Mouse (Mus musculus): ENCODE results near the gene Ets1.

Ets1 gene

DNA sequence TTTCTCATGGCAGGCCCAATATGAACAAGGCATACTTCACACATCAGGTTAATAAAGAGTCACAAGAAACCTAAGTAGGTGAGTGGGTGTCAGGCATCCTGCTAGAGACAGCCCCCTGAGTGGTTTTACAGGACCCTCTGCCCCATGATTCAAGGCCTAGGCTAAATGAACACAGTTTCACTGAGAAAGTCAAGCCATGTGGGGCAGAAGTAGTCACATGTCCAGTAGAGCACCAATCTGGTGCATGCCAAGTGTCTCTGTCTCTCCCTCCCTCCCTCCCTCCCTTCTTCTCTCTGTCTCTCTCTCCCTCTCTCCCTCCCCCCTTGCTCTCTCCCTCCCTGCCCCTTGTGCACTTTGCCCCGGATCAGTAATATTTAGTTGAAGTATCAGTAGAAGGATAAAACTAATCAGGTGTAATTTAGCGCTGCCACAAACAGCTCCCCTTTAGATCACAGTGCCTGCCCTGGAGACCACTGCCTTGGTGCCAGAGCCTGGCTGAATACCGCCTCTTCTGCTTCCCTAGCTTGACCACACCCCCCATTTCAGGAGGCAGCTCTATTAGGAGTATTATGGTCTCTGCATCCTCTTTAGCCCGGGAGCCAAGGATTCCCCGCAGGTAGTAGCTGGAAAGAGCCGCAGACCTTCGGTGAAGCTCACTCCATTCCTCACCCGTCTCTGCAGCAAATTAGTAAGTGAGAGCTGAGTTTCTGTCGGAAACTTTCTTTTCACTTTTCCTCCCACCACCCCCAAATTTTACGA, at the start of gene Ets1:
TSS of gene Ets1 (plus strand) at position 595 of the 759 bp plus-strand sequence.
- DNase-seq (ENCODE audit: low spot score): no peak

DNA sequence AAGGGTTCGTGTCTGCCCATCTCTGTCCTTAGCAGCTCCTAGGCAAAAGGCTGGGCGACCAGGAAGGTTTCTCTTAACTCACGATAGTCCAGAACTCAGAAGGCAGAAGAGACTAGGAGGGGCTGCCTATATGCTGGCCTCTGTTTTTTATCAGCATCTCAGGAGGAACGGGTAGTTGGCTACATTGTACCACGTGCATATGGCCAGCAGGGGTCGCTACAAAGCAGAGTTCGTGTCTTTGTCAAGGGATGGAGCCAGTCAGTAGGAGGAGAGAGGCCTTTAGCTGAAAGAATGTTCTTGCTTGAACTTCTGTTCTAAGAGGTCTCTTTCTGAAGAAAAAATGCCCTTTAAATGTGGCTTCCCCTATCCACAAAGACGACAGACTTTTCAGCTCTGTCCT, 46.1 kb upstream of the Ets1 start:
- peak; percentile 41 for DNase-seq (ENCODE audit: low spot score)

DNA sequence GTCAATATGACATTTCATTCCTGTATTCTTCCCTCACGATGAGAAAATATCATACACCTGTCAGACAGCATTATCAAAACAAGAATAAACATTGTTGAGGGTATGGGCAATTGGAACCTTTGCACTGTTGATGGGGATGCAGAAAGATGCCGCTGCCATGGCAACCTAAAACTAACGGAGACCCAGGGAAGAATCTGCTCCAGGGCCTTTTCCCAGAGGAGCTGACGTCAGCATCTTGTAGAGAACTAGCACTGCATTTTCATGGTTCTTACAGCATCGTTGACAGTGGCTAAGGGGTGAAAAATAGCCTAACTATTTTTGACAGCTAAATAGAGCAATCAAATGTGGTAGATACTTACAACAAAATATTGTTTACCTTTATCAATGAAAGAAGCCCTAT, 45.5 kb upstream of the Ets1 start:
- DNase-seq (ENCODE audit: low spot score): no peak

DNA sequence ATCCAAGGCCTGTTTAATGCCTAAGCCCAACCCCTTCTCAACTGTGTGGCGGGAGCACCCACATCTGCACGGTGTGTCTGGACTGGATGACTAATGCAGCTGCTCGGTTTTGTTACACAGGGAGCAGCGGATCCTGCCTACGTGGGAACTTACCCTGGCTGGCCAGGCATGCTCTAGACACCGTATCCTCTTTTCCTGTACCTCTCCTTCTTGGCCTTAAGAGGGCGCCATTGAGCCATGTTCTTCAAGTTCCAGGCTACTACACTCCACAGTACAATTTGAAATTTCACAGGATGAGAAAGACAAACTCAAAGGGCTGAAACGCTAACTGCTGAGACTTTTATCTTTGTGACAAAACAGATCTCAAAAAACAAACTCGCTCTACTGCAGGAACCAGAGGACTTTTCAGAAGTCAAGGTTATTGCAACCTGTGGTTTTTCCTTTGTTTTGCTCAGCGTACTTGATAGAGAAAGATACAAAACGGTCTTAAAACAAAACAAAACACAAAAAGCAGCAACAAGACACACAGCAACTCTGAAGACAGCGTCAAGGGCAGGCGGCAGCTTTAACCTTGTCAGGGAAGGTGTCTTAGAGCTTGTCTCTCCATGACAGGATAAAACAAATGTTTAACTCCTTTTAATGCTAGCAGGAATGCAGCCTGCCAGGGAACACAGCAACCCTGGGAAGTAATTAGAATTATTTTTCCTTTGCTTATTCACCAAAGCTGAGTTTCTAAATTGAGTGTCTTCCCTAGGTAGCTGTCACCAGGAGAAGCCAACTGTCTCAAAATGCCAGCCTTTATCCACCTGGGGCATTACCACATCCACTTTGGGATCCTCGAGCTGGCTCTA, 44.1 kb upstream of the Ets1 start:
- DNase-seq (ENCODE audit: low spot score): peak; percentile 45

DNA sequence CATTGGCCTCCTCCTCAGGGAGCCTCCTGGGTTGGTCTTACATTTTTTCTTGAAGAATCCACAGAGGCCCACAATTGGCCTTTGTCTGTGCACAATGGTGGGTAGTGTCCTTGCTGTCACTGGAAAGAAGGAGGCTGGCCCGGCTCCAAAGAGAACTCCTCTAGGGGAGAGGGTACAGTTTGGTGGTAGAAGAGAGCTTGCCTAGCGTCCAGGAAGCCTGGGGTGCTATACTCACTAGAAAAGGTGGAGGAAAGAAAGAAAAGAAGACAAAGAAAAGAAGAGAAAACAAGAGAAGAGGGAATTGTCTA, 43.5 kb upstream of the Ets1 start:
- no peak for DNase-seq (ENCODE audit: low spot score)

DNA sequence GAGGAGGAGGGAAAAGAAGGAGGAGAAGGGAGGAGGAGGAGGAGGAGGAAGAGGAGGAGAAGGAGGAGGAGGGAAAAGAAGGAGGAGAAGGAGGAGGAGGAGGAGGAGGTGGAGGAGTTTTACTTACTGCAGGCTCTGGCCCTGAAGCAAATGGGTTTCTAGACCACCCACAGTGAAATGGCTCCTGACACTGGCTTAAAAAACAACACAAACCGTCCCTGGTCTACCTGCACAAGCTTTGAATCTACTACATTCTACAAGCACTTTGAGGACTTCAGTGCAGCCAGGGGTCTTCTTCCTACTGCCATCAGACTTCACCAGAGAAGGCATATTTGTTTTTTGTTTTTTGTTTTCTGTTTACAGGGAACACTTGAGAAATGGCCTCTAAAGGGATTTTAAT, 42.2 kb upstream of the Ets1 start:
- DNase-seq (ENCODE audit: low spot score): no peak

DNA sequence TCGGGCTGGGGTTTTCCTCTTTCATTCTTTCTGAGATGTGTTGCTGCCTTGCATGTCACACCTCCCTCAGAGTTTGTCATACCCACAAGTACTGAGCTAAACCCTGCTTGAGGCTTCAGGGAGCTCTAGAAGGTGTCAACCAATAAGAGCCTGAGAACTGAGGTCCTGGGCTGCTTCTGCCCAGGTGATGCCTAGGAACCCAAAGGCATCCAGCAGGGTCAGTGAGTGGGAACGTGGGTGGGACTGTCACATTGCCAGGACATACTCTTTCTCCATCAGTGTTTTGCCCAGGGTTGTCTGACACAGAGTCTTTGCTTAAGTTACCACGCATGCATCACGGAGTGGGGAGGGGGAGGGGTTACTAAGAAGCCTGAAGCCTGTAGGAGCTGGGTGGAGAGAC, 41.7 kb upstream of the Ets1 start:
- DNase-seq (ENCODE audit: low spot score): no peak

DNA sequence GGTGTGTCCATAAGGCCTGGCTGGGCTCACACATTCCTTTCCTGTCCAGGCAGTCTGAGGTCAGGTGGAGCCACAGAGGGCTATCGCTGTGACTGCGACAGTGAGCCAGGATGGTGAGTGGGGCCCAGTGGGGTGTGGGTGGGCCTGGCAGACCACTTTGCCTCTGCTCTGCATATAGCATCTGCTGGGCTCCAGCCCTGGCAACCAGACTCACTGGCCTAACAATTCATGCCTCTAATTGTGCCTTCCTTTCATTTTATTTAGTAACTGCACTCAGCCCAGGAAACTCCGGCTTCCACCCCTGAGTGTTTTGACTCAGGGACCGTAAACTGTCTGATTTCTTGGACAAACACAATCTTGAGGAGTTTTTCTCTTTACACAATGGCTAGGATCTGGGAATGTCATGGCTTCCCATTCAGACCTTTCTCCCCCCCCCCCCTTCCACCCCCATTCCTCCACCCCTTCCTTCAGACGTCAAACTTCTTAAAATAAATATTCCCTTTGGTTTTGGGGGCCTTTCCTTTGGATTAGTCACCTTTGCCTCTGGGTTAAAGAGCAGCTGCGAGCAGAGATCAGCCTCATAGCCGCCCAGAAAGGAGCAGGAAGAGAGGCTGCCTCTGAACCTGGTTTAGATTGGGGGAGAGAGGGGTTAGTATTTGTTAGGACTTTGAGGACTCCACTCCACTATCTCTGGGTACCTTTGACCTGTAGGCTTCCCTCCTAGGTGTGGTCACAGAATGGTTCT, 40.8 kb upstream of the Ets1 start:
- no peak for DNase-seq (ENCODE audit: low spot score)

DNA sequence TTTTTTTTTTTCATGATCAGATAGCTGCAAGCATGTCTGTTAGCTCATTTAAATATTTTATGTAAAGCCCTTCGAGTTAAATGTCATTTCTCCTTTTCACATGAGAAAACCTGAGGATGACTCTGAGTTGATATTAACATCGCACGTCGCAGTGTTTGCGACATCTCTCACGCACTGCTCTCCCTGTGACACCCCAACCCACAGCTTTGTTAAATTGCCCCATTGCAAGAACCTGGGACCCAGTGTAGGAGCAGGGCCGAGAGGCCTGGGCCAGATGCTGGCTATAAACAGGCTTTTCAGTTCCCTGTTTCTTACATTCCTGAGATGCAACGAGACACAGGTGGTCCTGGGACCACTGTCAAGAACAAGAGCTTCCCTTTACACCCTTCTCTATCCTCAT, 39.7 kb upstream of the Ets1 start:
- no peak for DNase-seq (ENCODE audit: low spot score)

DNA sequence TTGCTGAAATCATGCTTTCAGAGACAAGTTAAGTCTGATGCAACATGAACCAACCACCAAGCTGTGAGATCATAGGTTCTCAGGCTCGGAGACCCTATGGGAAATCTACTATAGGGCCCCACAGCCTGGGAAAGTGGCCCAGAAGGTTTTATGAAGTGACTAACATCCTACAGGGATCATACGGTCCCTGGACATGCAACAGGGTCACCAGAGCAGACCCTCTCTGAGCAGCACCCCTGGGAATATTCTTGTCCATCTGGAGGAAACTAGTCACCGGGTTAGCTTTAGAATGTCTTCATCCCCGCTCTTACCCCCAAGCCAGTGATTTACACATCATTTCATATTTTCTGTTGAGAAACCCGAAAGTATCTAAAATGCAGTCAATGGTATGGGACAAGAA, 34.1 kb upstream of the Ets1 start:
- no peak for DNase-seq (ENCODE audit: low spot score)

DNA sequence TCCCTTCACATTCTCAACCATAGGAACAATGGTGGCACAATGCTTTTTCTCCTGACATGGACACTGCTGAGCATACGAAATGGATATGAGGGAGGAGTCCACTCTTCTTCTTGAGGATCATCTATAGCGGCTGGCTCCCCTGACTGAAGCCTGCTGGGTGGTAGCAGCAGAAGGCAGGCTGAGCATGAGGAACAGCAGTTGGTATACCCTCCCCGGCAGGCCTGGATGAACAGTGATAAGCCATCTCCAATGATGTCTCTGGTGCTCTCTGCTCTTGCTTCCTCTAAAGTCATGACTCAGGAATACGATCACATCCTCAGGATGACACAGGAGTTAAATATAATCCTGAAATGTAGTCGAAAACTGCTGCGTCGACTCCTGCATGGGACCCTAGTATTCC, 32.9 kb upstream of the Ets1 start:
- no peak for DNase-seq (ENCODE audit: low spot score)

DNA sequence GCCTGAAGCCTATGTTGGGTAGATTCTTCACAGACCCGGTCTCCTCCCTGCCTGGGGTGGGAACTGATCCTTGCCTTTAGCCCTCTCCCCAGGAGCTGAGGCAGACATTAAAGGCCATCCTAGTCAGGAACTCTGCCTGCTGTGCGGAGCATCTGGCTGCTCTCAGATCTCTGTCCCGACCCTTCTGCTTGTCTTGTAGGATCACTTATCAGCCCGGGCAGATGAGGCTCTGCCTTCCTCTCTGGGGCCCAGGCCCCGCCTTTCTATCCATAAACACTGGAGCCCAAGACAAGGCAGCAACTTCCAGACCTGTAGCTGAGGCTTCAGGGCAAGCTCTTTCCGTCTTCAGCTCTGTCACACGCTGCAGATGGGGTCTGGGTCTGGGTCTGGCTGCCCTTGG, 28.8 kb upstream of the Ets1 start:
- no peak for DNase-seq (ENCODE audit: low spot score)

DNA sequence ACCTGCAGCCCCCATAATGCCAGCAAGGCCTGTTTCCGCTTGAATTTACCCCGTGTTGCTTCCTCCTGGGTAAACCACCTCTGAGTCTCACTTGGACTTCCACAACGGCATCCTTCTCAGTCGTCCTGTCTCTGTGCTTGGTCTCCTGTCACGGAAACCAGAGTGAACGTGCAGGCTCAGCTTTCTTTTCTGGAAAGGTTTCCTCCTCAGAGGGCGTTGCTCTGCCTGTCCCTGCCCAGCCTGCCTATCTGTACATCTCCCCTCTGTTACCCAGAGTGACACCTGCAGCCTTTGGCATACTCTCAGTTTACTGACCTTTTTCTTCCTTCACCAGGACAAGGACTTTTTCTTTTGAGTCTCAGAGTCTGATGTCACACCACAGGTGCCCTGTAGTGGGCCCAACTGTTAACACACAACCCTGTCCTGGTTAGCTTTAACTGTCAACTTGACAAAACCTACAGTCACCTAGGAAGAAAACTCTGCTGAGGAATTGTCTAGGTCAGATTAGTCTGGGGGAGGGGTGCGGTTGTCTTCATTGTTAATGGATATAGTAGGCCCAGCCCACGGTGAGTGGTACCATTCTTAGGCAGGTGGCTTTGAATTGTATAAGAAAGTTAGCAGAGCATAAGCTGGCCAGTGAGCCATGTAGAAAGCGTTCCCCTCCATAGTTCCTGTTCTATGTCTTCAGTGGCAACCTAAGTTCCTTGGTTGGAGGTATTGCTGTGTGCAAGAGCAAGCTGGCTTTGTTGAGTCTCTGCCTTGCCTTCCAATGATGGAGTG, 27.0 kb upstream of the Ets1 start:
- no peak for DNase-seq (ENCODE audit: low spot score)

DNA sequence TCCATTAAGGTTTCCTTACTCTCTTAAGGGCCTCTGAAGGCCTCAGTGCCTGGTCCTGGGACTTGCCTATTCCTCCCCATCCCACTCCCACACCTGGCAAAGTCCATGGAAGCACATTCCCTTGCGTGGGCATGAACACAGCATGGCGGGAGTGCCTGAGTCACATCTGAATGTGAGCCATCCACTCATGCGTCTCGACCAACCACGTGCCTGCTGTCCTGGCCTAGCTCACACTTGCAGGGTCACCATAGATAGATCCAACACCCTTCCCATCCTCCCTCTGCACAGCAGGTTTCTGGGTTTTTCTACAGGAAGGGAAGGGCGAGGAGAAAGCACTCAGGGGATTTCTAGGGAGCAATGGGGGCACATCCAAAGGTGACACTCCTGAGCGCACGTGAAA, 25.8 kb upstream of the Ets1 start:
- no peak for DNase-seq (ENCODE audit: low spot score)

DNA sequence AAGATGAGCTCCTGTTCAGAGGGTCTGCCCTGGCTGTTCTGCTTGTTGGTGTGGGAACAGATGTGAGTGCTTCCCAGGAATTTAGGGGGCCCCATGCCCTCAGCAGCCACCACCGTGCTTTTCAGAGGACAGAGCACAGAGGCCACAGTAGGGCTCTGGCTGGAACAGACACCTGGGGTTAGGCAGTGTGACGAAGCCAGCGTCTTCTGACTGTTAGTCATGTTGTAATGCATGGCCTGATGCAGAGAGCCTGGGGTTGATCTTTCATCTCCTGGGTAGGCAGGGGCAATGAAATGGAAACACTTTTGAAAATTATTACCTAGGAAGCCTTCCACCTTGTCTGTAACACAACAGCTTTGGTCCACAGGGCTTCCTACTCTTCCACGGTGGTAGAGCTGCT, 25.4 kb upstream of the Ets1 start:
- no peak for DNase-seq (ENCODE audit: low spot score)

DNA sequence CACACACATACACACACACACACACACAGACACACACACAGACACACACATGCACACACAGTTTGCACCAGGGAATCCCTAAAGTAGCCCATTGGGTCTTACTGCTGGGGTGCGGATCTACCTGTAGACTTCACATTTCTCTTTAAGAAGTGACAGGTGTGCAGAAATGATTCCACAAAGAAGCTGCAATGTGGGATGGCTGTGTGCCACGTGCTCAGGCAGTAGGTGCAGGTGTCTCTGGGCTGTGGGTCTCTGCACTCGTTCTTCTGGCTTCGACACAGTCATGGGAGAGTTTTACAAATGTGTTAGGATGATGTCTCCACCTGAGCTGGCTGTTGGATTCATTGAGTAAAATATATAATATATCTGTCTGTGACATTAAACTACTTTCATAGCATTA, 24.7 kb upstream of the Ets1 start:
- no peak for DNase-seq (ENCODE audit: low spot score)

DNA sequence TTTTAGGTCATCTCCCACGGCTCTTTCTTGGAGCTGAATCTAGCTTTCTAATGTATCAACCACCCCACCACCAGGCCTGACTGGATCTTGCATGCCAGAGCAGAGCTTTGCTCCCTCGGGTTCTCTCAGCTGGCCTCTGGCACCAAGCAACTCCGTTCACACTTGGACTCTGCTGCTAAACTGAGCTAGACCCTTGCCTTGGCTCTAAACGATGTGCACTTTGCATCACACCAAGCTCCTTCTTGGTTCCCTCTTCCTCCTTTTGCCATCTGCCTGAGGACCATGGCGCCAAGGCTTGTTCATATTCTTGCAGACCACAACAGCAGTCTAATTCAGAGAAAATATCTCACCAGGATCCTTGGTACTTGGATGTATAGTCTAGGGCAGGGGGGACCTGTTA, 23.6 kb upstream of the Ets1 start:
- no peak for DNase-seq (ENCODE audit: low spot score)

DNA sequence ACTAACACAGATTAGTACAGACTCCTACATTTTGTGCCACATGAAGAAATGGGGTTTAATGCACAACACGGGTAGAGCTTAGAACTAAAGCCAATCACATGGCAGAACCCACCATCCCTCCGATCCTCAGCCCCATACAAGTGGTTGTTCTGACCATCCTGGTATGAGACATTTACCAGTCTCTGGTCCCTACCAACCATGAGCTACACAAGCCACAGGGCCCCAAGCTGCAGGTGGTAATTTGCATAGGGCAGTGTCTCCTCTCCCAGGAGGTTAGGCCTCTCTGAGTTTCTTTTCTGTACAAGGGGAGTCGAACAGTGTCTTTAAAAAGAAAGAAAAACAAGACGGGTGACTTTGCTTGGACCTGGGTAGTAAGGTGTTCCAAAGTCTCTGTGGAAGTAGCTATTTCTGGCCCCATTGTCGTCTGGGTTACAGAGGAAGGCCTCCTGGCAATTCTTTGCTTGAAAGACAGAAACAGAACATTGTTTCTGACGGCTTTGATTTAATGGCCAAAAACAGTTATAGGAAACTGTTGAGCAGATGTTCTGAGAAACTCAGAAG, 23.1 kb upstream of the Ets1 start:
- DNase-seq (ENCODE audit: low spot score): no peak

DNA sequence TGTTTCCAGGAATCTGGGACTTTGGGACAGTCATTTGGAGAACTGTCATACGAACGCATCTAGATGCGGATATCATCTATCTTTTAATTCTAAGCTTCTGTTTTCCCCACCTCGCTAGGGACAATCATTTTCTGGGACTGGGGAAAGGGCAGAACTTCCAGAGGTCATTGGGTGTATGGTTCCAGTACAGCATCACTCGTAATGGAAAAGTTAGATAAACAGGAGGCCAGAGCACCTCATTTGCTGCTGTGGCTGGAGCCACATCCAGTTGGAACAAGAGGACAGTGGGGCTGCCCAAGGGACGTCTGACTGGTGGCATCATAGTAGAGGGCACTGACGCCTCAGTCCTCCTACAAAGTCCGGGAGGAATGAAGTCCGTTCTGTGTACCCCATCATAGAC, 21.8 kb upstream of the Ets1 start:
- DNase-seq (ENCODE audit: low spot score): no peak

DNA sequence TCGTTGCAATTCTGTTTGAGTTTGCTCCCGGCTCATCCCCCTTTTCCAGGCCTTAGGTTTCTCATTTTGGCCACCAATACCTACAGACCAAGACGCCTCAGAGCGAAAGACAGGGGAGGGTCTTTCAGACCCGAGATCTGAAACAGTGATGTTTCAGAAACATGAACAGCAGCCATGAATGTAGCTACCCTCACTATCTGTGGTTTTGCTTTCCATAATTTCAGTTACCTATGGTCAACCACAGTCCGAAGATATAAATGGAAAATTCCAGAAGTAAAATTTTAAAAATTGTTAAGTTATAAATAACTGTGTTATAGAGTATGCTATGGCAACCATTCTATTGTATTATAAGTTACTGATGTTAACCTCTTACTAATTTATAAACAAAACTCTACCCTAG, 20.6 kb upstream of the Ets1 start:
- no peak for DNase-seq (ENCODE audit: low spot score)

DNA sequence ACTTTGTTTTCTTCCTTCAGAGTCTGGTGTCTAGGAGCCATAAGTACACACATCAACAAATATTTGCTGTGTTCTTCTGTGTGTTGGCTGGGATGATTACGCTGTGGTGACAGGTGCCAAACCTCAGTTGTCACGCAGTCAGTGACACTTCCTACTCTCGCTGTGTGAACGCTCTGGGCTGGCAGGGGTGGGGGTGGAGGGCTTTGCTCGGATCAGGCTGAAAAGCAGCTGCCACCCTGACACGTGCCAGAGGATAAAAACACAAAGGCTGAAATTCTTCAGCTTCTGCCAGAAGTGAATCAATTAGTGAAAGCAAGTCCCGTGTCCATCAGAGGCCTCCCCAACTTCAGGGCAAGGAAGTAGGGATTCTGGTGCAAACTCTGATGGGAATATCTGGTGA, 20.0 kb upstream of the Ets1 start:
- no peak for DNase-seq (ENCODE audit: low spot score)
